Mouse (Mus musculus): ENCODE results near the gene Cnga3.

- no peak for TF ChIP-seq CTCF (IDR thresholded peaks at IDR 0.05; ENCODE audit: low read depth, low read length)
- TF ChIP-seq EP300 (IDR thresholded peaks at IDR 0.05; ENCODE audit: insufficient read depth, low read depth, low read length) = no peak
- no peak for TF ChIP-seq POLR2A (IDR thresholded peaks at IDR 0.05; ENCODE audit: insufficient read depth, low read length)
Observed at GRCm38 (mm10) chr1:37288941-37289340, 74.7 kb downstream of the Cnga3 start.

Data from ES-Bruce4 (cell line).